Mouse (Mus musculus) ES-E14 (cell line): ENCODE results near the gene Ptprm.

Source experiments
- CHD2 ChIP-seq: IDR thresholded peaks from 2 replicates; pipeline ENCODE4 v1.6.1; 2014; ENCODE audit warnings: mild to moderate bottlenecking, low read depth, low read length, inconsistent platforms
- HCFC1 ChIP-seq: IDR thresholded peaks from 2 replicates; pipeline ENCODE4 v1.6.1; 2012; ENCODE audit warnings: low read length, inconsistent platforms, borderline replicate concordance; ENCODE audit not compliant: insufficient read depth
- MAFK ChIP-seq: IDR thresholded peaks from 2 replicates; pipeline ENCODE4 v1.6.1; 2014; ENCODE audit warnings: mild to moderate bottlenecking, low read depth, low read length, inconsistent platforms; ENCODE audit not compliant: insufficient read depth
- ZC3H11A ChIP-seq: IDR thresholded peaks from 2 replicates; pipeline ENCODE4 v1.6.1; 2012; ENCODE audit warnings: low read depth, mild to moderate bottlenecking, inconsistent platforms, low read length, borderline replicate concordance

DNA sequence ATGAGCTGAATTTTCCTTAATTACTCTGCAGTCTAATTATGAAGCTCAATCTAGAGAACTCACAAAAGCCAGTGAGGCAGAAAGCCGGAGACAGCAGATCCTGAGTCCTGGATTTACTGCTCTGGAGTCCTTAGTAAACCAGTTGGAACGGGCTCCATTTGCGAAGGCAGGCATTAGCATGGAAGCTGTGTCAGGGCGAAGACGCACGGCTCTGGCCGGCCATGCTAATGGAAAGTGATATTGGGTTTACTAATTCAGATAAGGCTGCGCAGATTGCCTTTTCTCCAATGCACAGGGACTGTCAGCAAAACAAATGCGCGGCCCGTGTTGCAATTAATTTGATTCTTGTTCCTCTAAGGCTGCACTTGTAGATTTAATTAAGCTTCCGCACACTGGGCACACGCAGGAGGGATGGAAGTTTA, 484.7 kb downstream of the Ptprm start:
- TF ChIP-seq HCFC1 (no peak), MAFK (no peak), ZC3H11A (no peak), CHD2 (no peak)
